Mouse (Mus musculus) embryonic fibroblast, embryonic 13.5 days (primary cell): ENCODE measurements around the gene Opalin. TPM values are rescaled to one million over a fixed set of nuclear protein-coding genes. Genes with fewer than 3 reads are reported as not detected.

Experiments
- H3K27ac ChIP-seq: 2 replicates; pipeline ENCODE4 v1.5.1; 2012; ENCODE audit warnings: low read length, control low read depth, inconsistent platforms; ENCODE audit not compliant: insufficient read depth
- H3K4me1 ChIP-seq: 2 replicates; pipeline ENCODE4 v1.6.1; 2011; ENCODE audit warnings: low read length; ENCODE audit not compliant: control insufficient read depth, insufficient read depth
- H3K4me3 ChIP-seq: 2 replicates; pipeline ENCODE4 v1.5.1; 2011; ENCODE audit warnings: mild to moderate bottlenecking, control low read depth, low read length; ENCODE audit not compliant: insufficient read depth
- CTCF ChIP-seq: IDR thresholded peaks from 2 replicates; pipeline ENCODE4 v1.5.1; 2011; ENCODE audit warnings: mild to moderate bottlenecking, control low read depth, low read length, moderate library complexity, borderline replicate concordance; ENCODE audit not compliant: insufficient read depth
- POLR2A ChIP-seq: IDR thresholded peaks from 2 replicates; pipeline ENCODE4 v1.6.1; 2011; ENCODE audit warnings: low read depth, mild to moderate bottlenecking, control low read depth, low read length, moderate library complexity
- polyA plus RNA-seq: library from polyadenylated mRNA; stranded (reverse); fragments of >200 nt; gene quantifications from 2 replicates; pipeline ENCODE4 v1.2.4, GENCODE M21; 2011; ENCODE audit warnings: low read depth; ENCODE audit not compliant: missing spikeins, insufficient read length

Gene Opalin
- polyA plus RNA-seq, 1 experiment: not detected

DNA sequence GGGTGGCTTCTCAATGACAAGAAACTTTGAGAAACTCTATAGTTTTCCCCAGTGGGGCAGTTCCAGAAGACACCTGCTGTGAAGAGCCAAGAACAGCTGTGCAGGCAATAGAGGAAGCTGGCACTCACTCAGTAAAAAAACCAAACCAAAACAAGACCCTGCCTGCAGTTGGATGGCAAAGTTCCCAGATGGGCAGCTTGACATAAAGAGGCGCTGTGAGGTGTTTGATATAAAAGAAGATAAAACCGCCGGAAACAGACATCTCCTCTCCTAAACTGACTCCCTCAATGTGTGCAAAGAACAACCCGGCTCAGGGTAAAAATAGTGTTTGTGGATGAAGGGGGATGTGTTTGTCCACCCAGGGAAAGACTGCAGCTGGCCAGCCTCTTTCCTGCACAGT lies 54.7 kb downstream of the Opalin start:
- H3K4me1 ChIP-seq: no peaks in the 10 kb centered on the region
- no peak overlapping the region for H3K4me3 ChIP-seq
- no peak overlapping the region for H3K27ac ChIP-seq
- TF ChIP-seq POLR2A (no peak), CTCF (no peak)

GRCm38 (mm10) chr19:41020537-41020936 lies 56.4 kb downstream of the Opalin start:
- Histone ChIP-seq H3K4me3 (no peak overlapping the region), H3K4me1 (no peaks in the 10 kb centered on the region), H3K27ac (no peak overlapping the region)
- no peak for TF ChIP-seq CTCF
- no peak for TF ChIP-seq POLR2A

DNA sequence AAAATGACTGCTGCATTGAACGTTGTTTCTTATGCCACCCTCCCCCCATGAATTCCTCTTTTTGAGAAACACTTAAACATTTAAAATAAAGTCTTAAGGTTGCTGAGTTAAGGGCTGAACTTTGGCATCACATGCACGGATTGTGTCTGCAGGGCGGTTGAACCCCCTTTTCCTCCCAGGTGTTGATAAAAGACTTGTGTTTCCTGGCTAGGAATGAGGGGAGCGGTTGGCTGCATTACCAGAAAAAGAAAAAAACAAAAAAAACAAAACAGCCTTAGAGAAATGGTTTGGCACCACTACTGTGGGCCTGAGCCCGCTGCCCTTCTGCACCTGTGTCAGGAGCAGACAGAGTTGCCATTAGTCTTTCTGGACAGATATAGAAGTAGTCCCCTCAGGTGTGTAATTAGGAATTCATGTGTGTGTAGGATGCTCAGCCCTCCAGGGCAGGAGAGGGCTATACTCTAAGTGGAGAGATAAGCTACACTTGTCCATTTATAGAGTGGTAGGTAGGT lies 57.7 kb downstream of the Opalin start:
- no peak for TF ChIP-seq CTCF
- TF ChIP-seq POLR2A: no peak
- Histone ChIP-seq H3K27ac (no peak overlapping the region), H3K4me1 (no peaks in the 10 kb centered on the region), H3K4me3 (no peak overlapping the region)

DNA sequence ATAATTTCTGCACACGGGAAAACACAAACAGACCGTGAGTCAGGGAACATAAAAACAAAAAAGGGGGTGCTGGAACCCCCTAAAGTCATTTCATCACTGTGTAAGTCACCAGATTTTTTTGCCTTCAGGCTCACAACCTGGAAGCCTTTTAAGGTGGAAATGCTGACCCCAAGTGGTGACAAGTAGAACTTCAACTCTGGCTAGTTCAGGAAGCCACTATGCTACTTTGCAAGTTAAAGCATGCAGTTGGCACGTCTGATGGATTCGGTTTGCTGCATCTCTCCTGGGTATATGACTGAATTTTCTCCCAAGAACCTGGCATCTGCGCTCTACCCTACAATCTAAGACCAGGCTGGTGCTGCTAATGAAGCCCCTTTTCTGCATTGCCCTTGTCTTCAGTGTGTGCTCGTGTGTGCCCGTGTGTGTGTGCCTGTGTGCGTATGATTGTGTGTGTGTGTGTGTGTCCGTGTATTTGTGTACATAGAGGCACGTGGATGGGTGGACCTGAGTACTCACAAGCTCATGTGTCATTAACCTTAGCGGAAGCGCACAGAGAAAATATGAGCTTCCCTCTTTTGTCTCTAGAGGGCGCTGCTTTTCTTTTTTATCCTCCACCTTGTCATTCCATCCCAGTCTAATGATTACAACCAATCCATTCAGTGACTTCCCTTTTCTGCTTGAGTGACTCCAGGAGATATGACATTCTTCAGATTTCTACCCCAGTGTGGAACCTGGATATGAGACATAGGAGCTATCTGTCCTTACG lies 60.8 kb downstream of the Opalin start:
- H3K4me1 ChIP-seq: no peaks in the 10 kb centered on the region
- TF ChIP-seq POLR2A (no peak), CTCF (0 out of 2 replicates have a peak, but pooled peaks have one; percentile 5)
- no peak overlapping the region for H3K27ac ChIP-seq
- H3K4me3 ChIP-seq: no peak overlapping the region

GRCm38 (mm10) chr19:41014003-41014402 lies 62.9 kb downstream of the Opalin start:
- Histone ChIP-seq H3K4me3 (no peak overlapping the region), H3K27ac (no peak overlapping the region), H3K4me1 (no peaks in the 10 kb centered on the region)
- TF ChIP-seq CTCF (no peak), POLR2A (no peak)

DNA sequence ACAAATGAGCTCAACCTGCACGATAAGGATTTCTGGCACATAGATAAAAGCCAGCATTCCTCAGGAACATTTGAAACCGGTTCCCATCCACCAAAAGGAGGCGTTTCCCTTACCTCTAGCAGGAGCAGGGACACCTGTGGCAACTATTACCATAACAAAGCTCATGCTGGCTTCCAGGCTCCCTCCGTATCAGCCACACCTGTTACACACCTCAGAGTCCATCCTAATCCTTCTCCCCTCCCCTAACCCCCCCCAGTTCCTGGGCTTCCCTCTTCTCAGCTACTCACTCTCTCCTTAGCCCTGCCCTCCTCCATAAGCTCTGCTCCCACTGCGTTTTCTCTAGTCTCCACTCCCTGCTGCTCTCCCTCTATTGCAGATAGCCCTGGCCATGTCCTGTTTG lies 63.3 kb downstream of the Opalin start:
- H3K27ac ChIP-seq: no peak overlapping the region
- no peak for TF ChIP-seq CTCF
- TF ChIP-seq POLR2A: no peak
- no peak overlapping the region for H3K4me3 ChIP-seq
- no peaks in the 10 kb centered on the region for H3K4me1 ChIP-seq

Other genes with a start within 250 kb of the Opalin start
- 3.9 and 4.3 TPM in 2 replicates for gene Ccnj, start 245.8 kb downstream of the Opalin start, polyA plus RNA-seq
- 14.8 and 16.6 TPM in 2 replicates for gene Zfp518a, start 182.4 kb downstream of the Opalin start, polyA plus RNA-seq
- 0.44 TPM in 1 of 2 replicates, not detected in the other for gene Blnk, start 82.6 kb downstream of the Opalin start, polyA plus RNA-seq
- gene Dntt, start 47.8 kb downstream of the Opalin start, polyA plus RNA-seq: not detected in 2 replicates
- gene Tll2, start 129.7 kb upstream of the Opalin start, polyA plus RNA-seq: not detected in 2 replicates
- gene Tm9sf3, start 186.9 kb upstream of the Opalin start, polyA plus RNA-seq: 269 and 273 TPM in 2 replicates